Mouse (Mus musculus): Measurements from ENCODE around the gene Btbd35f13. TPM values are rescaled to one million over a fixed set of nuclear protein-coding genes. Genes with fewer than 3 reads are reported as not detected.

The Btbd35f13 gene
- not detected in 2 replicates for polyA plus RNA-seq (2012; ENCODE audit: low replicate concordance)

GRCm38 (mm10) chrX:33656872-33657271, at the start of gene Btbd35f13:
Btbd35f13 (plus strand) TSS chrX:33657172.

DNA sequence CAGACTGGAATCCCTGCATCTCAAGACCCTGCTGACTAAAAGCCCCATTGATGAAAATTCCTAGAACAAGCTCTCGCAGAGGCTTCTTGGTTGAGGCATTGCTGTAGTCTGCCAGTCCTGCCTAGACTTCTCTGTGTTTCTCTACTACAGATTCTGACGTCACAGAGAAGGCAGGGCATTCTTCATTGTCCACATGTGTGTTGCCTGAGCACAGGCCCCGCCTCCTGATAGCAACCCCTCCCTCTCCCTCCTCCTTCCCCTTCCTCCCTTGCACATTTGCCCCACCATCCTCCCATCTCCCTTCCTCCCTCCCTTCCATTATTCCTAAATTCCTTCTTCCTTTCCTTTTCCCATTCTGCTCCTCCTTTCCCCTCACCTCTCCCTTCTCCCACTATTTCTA, 45.3 kb downstream of the Btbd35f13 start, which contains the start of gene Btbd35f14:
Btbd35f14 (minus strand) TSS at position 101 of the 400 bp plus-strand sequence.

Other genes with a start within 250 kb of the Btbd35f13 start
- not detected in 2 replicates for gene Btbd35f15, start 79.9 kb upstream of the Btbd35f13 start, polyA plus RNA-seq (2012; ENCODE audit: low replicate concordance)
- gene Btbd35f14, start 45.2 kb downstream of the Btbd35f13 start, polyA plus RNA-seq (2012; ENCODE audit: low replicate concordance): not detected in 2 replicates

Measured in hematopoietic multipotent progenitor cell, adult 10-12 weeks (in vitro differentiated cells).